Mouse (Mus musculus): ENCODE measurements around the gene Mapk1.
A peak's percentile ranks its signal among the peaks of the same experiment; 100 is the strongest.
"Not testable (repeated sequence)": the region's sequence is repeated elsewhere in the genome, so short reads cannot be mapped to it uniquely, and the experiment has no call there.

Gene Mapk1

DNA sequence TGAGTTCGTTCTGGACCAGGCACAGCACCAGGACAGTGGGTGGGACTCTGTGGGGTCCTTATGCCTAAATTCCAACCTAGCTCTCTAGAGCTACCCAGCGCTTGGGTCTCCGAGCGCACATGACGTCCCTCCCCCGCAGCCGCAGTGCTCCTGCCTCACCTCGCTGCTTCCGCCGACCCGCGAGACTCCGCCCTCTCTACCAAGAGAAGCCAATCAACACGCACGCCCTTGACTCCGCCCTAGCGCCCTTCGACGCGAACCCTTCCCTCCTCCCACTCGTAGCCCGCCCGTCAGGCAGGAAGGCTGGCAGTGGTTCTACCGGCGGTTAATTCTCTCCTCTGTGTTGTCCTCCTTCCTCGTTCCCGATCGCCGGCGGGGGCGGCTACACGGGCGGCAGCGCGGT, at the start of gene Mapk1:
Gene Mapk1 (plus strand): TSS at position 252 of the 403 bp plus-strand sequence.
- DNase-seq (ENCODE audit: low spot score) = peak; percentile 93

DNA sequence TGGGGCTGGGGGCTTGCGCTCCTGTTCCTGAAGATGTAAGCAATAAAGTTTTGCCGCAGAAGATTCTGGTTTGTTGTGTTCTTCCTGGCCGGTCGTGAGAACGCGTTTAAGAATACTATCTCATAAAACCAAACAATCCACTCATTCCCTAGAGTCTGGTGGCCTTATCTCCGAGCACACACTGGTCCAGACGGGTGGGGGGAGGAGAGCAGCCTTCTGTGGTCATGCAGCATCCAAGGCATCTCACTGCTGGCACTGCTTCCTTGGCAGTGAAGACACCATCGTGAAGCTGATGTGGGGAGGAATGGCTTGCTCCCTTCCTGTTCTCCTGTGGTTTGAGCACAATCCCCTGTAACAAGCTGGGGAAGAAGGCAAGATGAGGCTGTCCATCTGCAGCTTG, 43.6 kb upstream of the Mapk1 start:
- no peak for DNase-seq (ENCODE audit: low spot score)

DNA sequence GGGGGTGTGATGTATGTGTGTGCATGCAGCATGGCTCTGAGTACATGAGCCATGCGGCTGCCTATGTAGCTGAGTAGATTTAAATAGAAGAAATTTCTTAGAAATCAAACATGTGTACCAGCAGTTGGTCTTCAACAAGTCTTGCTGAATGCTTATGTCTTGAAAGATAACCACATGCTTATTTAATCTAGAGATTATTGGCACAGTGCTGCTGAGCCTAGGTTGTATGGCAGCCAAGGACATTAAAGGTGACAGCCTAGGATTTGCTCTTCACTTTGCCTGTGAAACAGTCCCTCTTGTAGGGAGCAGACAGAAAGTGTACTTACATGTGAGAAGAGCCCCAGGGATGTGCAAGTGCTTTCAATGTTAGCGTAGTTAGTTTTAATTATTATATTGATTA, 42.1 kb upstream of the Mapk1 start:
- DNase-seq (ENCODE audit: low spot score) = no peak

DNA sequence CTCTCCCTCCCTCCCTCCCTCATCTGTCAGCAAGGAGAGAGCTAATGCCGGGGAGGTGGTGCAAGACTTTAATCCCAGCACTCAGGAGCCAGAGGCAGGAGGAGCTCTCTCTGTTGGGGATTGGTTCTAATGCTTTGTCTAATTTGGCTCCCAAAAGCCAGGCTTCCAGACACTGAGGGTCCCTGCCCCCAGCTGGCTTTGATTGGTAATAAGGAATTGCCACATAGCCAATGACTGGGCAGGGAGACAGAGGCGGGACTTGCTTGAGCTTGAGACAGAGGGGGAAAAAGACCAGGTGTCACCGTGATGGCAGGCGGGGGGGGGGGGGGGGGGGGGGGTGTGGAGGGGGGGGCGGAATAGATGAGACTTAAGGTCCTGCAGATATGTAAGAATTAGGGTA, 24.6 kb upstream of the Mapk1 start:
- no peak for DNase-seq (ENCODE audit: low spot score)

DNA sequence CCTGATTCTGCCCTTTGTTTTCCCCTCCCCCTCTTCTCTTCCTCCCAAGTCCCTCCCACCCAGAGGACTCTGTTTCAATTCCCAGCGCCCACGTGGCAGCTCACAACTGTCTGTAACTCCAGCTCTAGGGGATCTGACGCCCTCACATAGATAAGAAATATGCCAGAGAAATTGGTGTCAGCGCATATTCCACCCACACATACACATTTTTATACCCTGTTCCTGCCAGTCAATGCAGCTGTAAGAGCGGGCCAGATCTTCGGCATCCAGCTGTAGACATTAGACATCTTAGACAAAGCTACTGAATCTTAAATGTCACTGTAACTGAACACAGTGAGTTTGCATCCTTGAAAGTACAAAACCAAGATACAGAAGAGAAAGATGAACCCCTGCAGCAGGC, 23.3 kb upstream of the Mapk1 start:
- no peak for DNase-seq (ENCODE audit: low spot score)

DNA sequence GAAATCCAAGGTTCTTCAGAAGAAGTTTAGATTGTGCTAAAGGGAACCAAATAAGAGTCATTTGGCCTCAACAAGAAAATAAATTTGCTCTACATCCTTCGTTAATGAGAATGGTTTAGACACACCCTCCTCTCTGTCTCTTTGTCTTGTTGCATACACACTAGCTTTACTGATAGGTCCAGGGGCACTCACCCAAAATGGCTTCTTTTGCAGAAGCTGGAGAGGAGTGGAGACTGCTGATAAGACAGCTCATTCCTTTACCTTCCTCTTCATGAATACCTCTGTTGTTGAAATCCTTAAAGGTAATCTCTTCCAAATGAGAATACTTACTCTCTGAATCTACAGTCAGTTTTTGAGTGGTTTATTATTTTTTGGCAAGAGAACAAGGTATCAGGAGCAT, 18.0 kb upstream of the Mapk1 start:
- no peak for DNase-seq (ENCODE audit: low spot score)

DNA sequence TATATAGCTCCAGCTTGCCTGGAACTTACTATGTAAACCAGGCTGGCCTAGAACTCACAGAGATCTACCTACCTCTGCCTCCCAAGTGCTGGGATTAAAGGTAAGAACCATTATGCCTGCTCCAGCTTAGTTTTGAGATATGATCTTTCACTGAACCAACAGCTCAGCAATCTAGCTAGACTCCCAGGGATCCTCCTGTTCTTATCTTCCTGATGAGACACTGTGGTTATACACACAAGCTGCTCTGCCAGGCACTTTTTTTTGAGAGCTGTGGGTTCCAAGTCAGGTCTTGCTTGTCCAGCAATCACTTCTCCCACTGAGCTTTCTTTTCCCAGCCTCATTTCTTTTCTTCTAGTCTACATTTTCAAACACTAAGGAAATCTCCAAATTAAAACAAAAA, 16.9 kb upstream of the Mapk1 start:
- no peak for DNase-seq (ENCODE audit: low spot score)

DNA sequence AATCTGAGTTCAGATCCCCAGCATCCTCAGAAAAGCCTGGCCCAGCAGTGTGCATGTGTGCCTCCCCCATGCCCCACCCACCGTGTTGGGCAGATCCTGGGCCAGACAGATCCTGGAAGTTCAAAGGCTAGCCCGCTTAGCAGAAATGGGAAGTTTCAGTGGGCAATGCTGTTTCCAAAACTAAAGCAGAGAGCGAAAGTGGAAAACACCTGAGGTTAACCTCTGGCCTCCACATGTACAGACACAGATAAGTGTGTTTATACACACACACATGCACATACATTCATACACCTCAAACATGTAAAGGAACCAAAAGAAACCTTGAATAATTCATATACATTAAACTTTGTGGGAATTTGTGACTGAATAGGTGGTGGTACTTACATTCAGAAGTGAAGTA, 5.1 kb upstream of the Mapk1 start:
- no peak for DNase-seq (ENCODE audit: low spot score)

DNA sequence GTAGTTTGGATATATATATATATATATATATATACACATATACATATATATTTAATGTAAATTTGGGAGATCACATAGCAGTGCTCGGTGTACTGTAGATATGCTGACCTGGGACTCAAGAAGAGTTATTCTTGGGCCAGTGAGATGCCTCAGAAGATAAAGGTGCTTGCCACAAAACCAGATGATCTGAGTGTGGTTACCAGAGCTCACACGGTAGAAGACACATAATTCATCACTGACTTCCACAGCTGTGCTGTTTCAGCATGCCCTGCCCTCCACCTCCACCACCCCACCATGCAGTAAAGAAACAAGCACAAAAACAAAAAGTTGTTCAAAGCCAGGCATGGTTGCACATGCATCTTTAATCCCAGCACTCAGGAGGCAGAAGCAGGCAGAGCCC, 4.4 kb upstream of the Mapk1 start:
- DNase-seq (ENCODE audit: low spot score) = no peak

DNA sequence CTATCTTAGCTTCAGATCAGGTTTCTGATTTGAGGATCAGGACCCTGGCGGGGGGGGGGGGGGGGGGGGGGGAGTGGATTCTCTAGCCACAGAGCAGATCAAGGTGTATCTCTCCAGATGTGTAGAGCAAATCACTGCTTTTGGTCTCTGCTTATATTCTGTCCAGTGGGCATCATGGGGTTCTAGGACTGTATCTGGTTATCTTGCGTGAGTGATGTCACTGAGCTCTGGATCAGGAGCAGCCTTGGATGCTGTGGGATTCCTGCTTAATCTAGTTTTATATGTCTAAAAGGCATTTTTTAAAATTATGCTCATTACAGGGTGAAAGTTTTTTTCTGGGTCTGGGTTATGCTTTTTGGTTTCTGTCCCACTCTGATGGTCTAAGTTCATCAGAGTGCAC, 546 bp upstream of the Mapk1 start:
- no peak for DNase-seq (ENCODE audit: low spot score)

DNA sequence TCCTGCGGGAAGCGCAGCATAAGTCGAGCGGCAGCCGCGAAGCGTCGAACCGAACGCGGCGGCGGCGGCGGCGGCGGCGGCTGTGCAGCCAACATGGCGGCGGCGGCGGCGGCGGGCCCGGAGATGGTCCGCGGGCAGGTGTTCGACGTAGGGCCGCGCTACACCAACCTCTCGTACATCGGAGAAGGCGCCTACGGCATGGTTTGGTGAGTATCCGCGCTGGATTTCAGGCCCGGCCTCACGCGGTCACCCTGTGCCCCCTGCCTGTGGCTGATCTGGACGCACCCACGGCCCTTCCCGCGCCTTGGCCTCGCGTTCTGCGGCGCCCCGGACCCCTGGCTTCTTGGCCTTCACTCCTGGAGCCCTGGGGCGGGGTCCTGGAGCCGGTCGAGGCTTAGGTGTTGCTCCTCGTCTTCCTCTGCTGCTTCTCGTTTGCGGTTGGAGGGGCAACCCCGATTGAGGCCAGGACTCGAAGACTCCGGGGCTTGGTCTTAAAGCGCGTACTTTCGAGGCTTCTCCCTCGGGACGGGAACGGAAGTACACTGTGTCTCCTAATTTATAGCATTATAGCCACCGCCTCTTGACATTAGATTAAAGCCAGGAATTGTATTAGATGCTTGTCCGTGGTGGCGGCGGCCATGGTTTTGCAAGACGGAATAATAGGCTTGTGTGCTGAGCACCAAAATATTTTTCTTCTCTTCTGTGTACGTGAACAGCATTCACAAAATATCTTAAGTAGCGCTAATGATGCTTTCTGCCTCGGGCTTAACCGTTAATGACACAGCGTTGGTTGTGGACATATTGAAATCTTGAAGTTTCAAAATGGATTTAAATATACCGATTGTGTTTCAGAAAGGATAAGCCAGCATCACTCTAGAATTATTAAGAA, 596 bp downstream of the Mapk1 start:
- DNase-seq (ENCODE audit: low spot score) = no peak

DNA sequence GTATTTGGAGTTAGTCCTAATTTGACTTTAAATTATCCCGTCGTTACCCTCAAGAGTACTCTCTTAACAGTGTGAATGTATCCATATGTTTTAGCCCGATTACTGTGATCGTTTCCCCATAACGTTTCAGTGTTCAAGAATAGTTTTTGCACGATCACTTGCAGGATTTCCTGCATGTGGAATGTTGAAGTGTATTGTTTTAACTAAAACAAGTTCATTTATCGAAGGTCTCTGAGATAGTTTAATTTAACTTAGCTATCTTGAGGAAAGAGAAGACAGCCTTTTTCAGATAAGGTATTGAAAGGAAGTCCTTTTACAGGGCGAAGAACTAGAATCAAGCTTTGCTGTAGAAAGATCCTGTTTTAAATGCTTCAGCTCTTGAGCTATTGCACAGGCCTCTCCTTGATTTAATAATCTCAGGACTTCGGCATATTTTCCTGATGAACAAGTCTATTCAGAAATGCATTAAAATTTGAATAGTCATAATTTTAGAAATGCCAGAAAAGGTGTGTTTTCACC, 1.3 kb downstream of the Mapk1 start:
- DNase-seq (ENCODE audit: low spot score) = no peak

DNA sequence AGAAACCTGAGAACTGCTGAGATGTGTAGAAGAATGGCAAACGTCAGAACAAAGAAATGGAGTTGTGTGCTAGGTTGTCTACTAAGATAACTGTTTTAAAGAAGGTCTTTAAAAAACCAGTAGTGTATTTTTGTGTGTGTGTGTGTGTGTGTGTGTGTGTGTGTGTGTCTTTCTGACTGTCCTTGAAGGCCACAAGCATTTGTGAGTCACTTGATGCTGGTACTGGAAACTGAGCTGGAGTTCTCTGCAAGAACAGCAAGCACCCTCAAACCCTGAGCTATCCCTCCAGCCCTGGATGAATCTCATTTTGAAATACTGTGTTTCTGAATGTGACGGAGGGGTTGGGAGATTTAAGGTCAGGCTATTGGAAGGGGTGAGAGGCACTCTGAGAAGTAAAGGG, 4.1 kb downstream of the Mapk1 start:
- no peak for DNase-seq (ENCODE audit: low spot score)

DNA sequence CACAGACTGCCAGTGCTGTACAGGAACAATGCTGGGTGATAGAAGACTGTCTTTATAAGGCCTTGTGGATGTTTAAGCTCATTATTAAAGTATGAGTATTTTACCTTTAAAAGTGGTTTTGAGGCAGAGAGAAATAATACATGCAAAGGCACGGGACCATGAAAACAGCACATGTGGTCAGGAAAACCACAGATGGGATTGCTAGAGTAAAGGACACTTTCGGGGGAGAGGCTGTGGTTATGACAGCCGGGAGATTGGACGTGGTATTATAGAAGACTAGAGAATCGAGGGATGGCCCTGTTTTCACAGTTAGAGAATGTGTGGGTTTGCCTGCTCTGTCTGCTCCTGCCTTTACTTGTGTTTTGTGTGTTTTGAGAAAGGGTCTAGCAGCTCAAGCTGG, 5.7 kb downstream of the Mapk1 start:
- no peak for DNase-seq (ENCODE audit: low spot score)

DNA sequence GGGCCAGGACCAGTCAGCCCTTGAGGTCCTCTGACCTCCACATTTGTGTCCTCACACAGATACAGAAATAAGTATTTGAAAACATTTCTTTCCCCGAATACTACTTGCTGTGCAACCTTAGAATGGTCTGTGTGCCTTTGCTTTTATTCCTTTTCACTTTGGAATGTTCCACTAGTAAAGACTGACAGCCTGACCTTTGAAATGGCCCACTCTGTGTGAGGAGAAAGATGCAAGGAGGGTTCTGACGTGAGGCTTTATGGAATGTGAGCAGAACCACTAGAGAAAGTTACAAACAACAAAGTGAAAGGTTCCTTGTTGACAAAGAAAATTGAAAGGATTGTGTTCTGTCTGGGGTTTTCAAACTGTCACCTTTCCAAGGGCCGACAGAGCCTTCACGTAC, 6.8 kb downstream of the Mapk1 start:
- DNase-seq (ENCODE audit: low spot score) = no peak

DNA sequence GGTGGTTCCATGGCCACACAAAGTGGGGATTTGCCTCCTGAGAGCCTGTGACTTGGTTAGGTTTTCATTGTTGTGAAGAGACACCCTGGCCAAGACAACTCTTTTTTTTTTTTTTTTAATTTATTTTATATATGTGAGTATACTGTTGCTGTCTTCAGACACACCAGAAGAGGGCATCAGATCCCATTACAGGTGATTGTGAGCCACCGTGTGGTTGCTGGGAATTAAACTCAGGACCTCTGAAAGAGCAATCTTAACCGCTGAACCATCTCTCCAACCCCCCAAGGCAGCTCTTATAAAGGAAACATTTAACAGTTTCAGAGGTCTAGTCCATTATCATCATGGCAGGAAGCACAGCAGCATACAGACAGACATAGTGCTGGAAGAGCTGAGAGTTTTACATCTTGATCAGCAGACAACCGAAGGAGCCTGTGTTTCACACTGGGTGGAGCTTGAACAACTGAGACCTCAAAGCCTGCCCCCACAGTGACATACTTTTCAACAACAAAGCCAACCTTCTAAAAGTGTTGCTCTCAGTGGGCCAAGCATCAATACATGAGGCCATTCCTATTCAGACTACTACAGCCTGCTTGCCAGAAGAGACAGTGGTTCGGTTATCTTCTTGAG, 11.4 kb downstream of the Mapk1 start:
- no peak for DNase-seq (ENCODE audit: low spot score)

DNA sequence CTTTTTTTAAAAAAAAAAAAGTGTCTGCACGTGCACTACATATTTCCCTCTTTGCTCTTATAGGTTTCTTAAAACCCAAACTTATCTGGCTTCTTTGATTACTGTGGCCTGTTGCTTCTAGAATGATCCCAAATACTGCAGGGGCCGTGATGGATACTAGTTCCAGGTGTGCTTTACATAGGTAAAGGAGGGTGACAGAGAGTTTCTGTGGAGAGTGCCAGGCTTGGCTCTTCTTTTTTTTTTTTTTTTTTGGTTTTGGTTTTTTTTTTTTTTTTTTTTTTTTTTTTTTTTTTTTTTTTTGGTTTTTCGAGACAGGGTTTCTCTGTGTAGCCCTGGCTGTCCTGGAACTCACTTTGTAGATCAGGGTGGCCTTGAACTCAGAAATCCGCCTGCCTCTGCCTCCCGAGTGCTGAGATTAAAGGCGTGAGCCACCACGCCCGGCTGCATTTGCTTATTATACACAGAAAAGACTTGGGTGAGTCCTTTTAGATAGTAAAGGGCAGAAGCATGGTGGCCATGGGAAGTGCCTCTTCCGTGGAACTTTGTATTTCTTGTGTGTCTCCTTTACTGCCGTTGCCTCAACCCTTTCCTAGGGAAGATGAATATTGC, 13.0 kb downstream of the Mapk1 start:
- DNase-seq (ENCODE audit: low spot score) = not testable (repeated sequence)

DNA sequence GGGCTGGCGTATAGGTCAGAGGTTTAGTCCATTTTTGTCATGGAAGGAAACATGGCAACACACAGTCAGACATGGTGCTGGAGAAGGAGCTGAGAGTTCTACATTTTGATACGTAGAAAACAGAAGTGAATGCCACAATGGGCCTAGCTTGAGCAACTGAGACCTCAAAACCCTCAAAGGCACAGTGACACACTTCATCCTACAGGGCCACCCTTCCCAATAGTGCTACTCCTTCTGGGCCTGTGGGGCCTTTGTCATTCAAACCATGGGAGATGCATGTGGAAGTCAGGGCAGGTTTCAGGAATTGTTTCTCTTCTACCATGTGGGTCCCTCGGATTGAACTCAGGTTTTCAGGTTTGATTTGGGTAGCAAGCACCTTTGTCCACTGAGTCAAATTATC, 17.9 kb downstream of the Mapk1 start:
- DNase-seq (ENCODE audit: low spot score) = no peak

DNA sequence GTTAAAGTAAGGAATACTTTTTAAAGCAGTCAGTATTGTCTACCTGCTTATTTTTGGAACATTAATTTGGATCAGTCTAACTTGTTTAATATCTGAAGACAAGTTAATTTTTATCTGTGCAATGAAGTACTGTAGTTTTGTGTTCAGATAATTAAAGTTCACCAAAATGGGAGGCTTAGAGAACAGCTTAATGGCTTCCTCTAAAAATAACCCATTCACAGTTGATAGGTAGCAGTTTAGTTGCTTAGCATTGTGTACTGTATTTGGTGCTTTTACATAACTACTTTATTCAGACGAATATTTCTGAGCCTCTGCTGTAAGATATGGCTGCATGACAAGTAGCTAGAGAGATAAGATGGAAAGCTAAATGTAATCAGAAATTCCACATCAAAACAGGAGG, 23.9 kb downstream of the Mapk1 start:
- DNase-seq (ENCODE audit: low spot score) = no peak

DNA sequence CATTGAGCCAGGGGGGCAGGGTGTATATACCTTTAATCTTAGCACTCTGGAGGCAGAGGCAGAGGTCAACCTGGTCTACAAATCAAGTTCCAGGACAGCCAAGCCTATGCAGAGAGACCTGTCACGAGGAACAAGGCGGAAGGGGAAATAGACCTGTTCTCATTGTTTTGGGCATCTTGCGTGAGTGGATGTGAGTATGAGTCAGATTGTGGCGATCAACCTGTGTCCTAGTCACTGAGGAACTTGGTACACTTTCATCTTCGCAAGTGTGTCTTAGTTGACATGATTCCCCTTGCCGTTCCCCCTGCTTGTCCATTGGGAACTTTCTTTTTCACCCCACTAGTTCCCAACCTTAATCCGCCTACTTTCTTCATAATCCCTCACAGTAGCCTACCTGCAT, 26.9 kb downstream of the Mapk1 start:
- no peak for DNase-seq (ENCODE audit: low spot score)

DNA sequence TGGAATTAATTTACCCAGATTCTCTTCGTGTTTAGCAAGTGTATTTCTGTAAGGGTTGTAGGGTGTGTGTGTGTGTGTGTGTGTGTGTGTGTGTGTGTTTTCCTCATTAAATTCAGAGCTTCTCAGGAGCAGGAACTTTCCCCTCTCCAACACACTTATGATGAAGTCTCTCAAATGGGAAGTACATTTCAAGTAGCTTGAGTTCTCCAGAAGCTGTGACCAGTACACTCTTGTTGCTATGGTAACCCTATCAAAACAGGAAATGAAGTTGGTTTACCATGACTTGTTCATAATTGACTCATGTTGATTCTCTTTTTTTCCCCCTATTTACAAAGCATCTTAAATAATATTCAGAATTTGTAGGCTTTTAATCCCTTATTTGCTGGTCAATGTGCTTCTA, 29.4 kb downstream of the Mapk1 start:
- no peak for DNase-seq (ENCODE audit: low spot score)

DNA sequence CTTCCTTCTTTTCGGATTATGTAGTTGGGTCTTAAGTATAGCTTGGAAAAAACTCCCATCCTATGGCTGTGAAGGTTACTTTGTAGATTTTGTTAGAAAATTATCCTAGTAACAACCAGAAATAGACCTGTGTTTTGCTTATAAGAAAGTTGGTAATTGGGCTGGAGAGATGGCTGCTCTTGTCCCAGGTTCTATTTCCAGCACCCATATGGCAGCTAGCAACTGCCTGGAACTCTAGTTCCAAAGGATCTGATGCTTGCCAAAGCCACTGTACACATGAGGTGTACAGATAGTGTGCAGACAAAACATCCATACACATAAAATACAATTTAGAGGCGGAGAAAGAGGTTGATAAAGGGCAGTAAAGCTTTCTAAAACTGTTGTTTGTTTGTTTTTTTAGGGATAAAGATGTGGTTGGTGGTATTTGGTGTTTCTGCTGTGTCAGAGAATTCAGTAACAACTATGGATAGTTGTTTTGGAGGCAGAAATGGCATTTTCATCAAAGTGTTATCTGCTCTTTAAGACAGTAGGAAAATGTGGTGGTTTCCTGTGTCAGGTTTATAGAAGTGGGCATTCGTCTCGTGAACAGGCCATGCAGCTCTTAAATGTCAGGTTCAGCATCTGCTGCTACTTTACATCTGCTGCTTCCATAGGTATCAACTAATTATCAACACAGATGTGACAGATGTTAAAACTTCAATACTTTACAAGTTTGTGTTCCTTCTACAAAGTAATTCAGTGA, 32.1 kb downstream of the Mapk1 start:
- no peak for DNase-seq (ENCODE audit: low spot score)

DNA sequence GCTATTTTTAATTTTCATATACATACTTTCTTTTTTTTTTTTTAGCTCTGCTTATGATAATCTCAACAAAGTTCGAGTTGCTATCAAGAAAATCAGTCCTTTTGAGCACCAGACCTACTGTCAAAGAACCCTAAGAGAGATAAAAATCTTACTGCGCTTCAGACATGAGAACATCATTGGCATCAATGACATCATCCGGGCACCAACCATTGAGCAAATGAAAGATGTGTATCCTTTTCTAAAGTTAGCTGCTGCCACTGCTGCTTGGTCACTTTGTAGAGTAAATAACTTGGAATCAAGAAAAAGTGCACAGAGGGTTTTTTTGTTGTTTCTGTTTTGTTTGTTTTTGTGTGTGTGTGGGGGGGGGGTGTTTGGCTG, 32.7 kb downstream of the Mapk1 start:
- no peak for DNase-seq (ENCODE audit: low spot score)

Measured in ovary, adult 18-20 months (tissue).